Comparison of ENCODE assay signal across 8 mouse cellular contexts in the genomic region with DNA sequence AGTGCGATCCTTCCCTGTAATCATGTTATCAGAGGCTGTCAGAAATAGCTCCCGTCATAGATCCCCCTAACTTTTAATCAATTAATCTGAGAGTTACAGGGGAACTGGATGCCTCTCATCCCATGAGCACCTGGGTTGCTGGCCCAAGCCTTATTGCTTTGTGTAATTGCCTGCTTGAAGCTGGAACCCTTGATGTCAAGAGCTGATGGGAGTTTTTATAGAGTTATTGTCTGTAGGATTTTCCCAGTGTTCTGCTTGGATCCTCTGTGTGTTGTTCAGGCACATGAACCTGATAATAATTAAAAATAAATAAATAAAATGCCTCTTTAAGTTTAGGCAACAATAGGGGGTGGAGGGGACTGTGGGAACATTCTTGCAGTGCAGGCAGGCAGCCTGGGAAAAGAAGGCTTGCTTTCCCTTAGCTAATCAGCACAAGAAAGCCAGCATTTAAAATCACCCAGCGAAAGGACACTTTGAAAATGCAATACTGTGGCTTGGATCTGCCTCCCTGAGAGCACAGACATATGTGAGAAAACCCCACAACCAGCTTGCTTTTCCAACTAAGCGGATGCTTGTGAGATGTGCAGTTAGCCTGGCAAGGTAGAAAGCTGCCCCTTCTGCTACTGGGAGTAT. TPM values are rescaled to one million over a fixed set of nuclear protein-coding genes. Genes with fewer than 3 reads are reported as not detected.
DNase-seq lines count a peak whose midpoint lies in the region; ATAC-seq and TF ChIP-seq lines count a peak whose summit lies in the region.

No protein-coding gene starts in this region.

- no peak for TF ChIP-seq EP300 in heart, postnatal 0 days (IDR thresholded peaks at IDR 0.05; ENCODE audit: low read depth)

- H3K27ac ChIP-seq in heart, postnatal 0 days (ENCODE audit: low read depth) = peak overlapping the region; percentile 41
- H3K27ac ChIP-seq in hindbrain, embryonic 10.5 days = peak overlapping the region; percentile 82
- H3K27ac ChIP-seq in midbrain, embryonic 14.5 days (replicated peaks; ENCODE audit: low read depth, low read length) = peak overlapping the region; percentile 50

- H3K9ac ChIP-seq in heart, postnatal 0 days (replicated peaks; ENCODE audit: low read depth, low read length) = no peak overlapping the region
- peak overlapping the region; percentile 36; the same call in 1 of the 2 replicates for H3K9ac ChIP-seq in midbrain, embryonic 14.5 days (replicated peaks; ENCODE audit: low read length)

- no peak for ATAC-seq in heart, postnatal 0 days (ENCODE audit: insufficient read depth, low read depth)
- ATAC-seq in midbrain, embryonic 14.5 days (ENCODE audit: low FRiP score, low TSS enrichment) = 0 out of 2 replicates have a peak, but pooled peaks have one; percentile 5

- H3K36me3 ChIP-seq in heart, postnatal 0 days (replicated peaks; ENCODE audit: control insufficient read depth, insufficient read depth, low read length) = no peaks in the 10 kb centered on the region
- peaks cover 7% of the 10 kb centered on the region; the same call in 1 of the 2 replicates for H3K36me3 ChIP-seq in hindbrain, embryonic 10.5 days
- H3K36me3 ChIP-seq in midbrain, embryonic 14.5 days (ENCODE audit: control insufficient read depth, insufficient read depth, low read length) = no peaks in the 10 kb centered on the region

- peaks cover 60% of the 10 kb centered on the region for H3K4me1 ChIP-seq in heart, postnatal 0 days (ENCODE audit: control insufficient read depth, insufficient read depth)
- H3K4me1 ChIP-seq in hindbrain, embryonic 10.5 days (replicated peaks) = peaks cover 91% of the 10 kb centered on the region
- peaks cover 56% of the 10 kb centered on the region for H3K4me1 ChIP-seq in midbrain, embryonic 14.5 days (ENCODE audit: control insufficient read depth, insufficient read depth, low read length)

- 50% methylated on average over 4 of the region's 4 CpGs for WGBS in heart, postnatal 0 days
- 27% methylated on average over 4 of the region's 4 CpGs for WGBS in hindbrain, embryonic 10.5 days
- 11% methylated on average over 4 of the region's 4 CpGs for WGBS in midbrain, embryonic 14.5 days

- H3K9me3 ChIP-seq in heart, postnatal 0 days (replicated peaks; ENCODE audit: control insufficient read depth, low read length) = no peaks in the 10 kb centered on the region
- no peaks in the 10 kb centered on the region for H3K9me3 ChIP-seq in hindbrain, embryonic 10.5 days
- H3K9me3 ChIP-seq in midbrain, embryonic 14.5 days (ENCODE audit: control insufficient read depth, low read length) = no peaks in the 10 kb centered on the region

- TF ChIP-seq CTCF in heart, postnatal 0 days (IDR thresholded peaks at IDR 0.05; ENCODE audit: low read depth) = no peak

- H3K27me3 ChIP-seq in heart, postnatal 0 days (ENCODE audit: control insufficient read depth, insufficient read depth, low read length) = no peaks in the 10 kb centered on the region
- no peaks in the 10 kb centered on the region for H3K27me3 ChIP-seq in hindbrain, embryonic 10.5 days (ENCODE audit: insufficient read depth, poor library complexity, severe bottlenecking)
- H3K27me3 ChIP-seq in midbrain, embryonic 14.5 days (ENCODE audit: control insufficient read depth, insufficient read depth, low read length) = no peaks in the 10 kb centered on the region

- no peak overlapping the region for H3K4me3 ChIP-seq in heart, postnatal 0 days (ENCODE audit: low read depth, low read length)
- no peak overlapping the region for H3K4me3 ChIP-seq in hindbrain, embryonic 10.5 days
- H3K4me3 ChIP-seq in midbrain, embryonic 14.5 days (replicated peaks; ENCODE audit: low read depth, low read length) = no peak overlapping the region

- no peak for DNase-seq in heart, postnatal 0 days (ENCODE audit: low spot score)
- DNase-seq in heart, postnatal 4 days = no peak
- peak; percentile 62 for DNase-seq in ZHBTc4 (ENCODE audit: low read depth, low spot score)
- DNase-seq in hindbrain, embryonic 10.5 days (ENCODE audit: low spot score) = no peak
- DNase-seq in midbrain, embryonic 14.5 days = peak; percentile 60
- no peak for DNase-seq in embryo, embryonic 11 days
- DNase-seq in lung, adult 18-20 months = no peak
- no peak for DNase-seq in embryo, embryonic 10 days (ENCODE audit: low spot score)

- H3K4me2 ChIP-seq in heart, postnatal 0 days (ENCODE audit: low read depth, low read length) = no peak overlapping the region
- peak overlapping the region; percentile 5 for H3K4me2 ChIP-seq in midbrain, embryonic 14.5 days (ENCODE audit: low read length)

RNA-seq across cellular contexts. Expression of a gene that starts 33.8 kb away (rescaled TPM):
- total RNA-seq in heart, postnatal 0 days (2014; rRNA removed; ENCODE audit: low replicate concordance) = 38.2 and 52.2 TPM in 2 replicates
- polyA plus RNA-seq in heart, postnatal 0 days (2015; fragmentation: Nextera tagmentation; extraction: Ambion mirVana) = 47.6 and 49.5 TPM in 2 replicates
- 100 to 1,000 TPM; 120 to 130 TPM for total RNA-seq in heart, postnatal 4 days (2021)
- 237 and 263 TPM in 2 replicates for polyA plus RNA-seq in hindbrain, embryonic 10.5 days (2016; fragmentation: Nextera tagmentation; extraction: Ambion mirVana)
- polyA plus RNA-seq in midbrain, embryonic 14.5 days (2014; fragmentation: Nextera tagmentation; extraction: Ambion mirVana) = 103 and 171 TPM in 2 replicates

Comparison
In these comparisons a context has a peak if more than half of its experiments do, and no peak if none do; other contexts are left out.
1. DNase-seq: peak in ZHBTc4 (single experiment) and midbrain, embryonic 14.5 days (single experiment); none in heart, postnatal 0 days (single experiment), heart, postnatal 4 days (single experiment), hindbrain, embryonic 10.5 days (single experiment), embryo, embryonic 11 days (single experiment), lung, adult 18-20 months (0 of 2) and embryo, embryonic 10 days (single experiment).
2. Peak in every context shown above with its lines, with median percentiles within 50 percentile points of each other: H3K27ac ChIP-seq.